Mouse (Mus musculus): ENCODE data around the gene Fahd1. TPM values are rescaled to one million over a fixed set of nuclear protein-coding genes. Genes with fewer than 3 reads are reported as not detected.

Fahd1 gene
- total RNA-seq, 2 experiments from 2014 or later, result 26.4 to 29.0 TPM

GRCm38 (mm10) chr17:24885356-24886133, 35.4 kb upstream of the Fahd1 start:
- DNase-seq (ENCODE audit: low spot score in 2 of 2), result no peak

- no peak for DNase-seq (ENCODE audit: low spot score in 2 of 2)
These were observed 34.2 kb upstream of the Fahd1 start for GRCm38 (mm10) chr17:24884391-24884790.

- DNase-seq (ENCODE audit: low spot score in 2 of 2), result no peak
These were observed 31.7 kb upstream of the Fahd1 start for GRCm38 (mm10) chr17:24881738-24882440.

GRCm38 (mm10) chr17:24878531-24878930, 28.4 kb upstream of the Fahd1 start:
- DNase-seq (ENCODE audit: low spot score in 2 of 2), result no peak

GRCm38 (mm10) chr17:24878117-24878397, 27.9 kb upstream of the Fahd1 start:
- no peak for DNase-seq (ENCODE audit: low spot score in 2 of 2)

- no peak for DNase-seq (ENCODE audit: low spot score in 2 of 2)
These were observed 27.4 kb upstream of the Fahd1 start for GRCm38 (mm10) chr17:24877336-24878116.

GRCm38 (mm10) chr17:24874989-24875388, 24.8 kb upstream of the Fahd1 start:
- DNase-seq (ENCODE audit: low spot score in 2 of 2), result no peak

GRCm38 (mm10) chr17:24874405-24874745, 24.2 kb upstream of the Fahd1 start:
- no peak for DNase-seq (ENCODE audit: low spot score in 2 of 2)

- DNase-seq (ENCODE audit: low spot score in 2 of 2), result no peak
These were observed 23.7 kb upstream of the Fahd1 start for GRCm38 (mm10) chr17:24873695-24874404.

- DNase-seq (ENCODE audit: low spot score in 2 of 2), result no peak
These were observed 17.8 kb upstream of the Fahd1 start for GRCm38 (mm10) chr17:24867914-24868313.

- no peak for DNase-seq (ENCODE audit: low spot score in 2 of 2)
These were observed 15.6 kb upstream of the Fahd1 start, which contains the start of gene Igfals for GRCm38 (mm10) chr17:24865776-24866175. Igfals (plus strand) TSS chr17:24865997.

GRCm38 (mm10) chr17:24861785-24862184, 11.6 kb upstream of the Fahd1 start:
- DNase-seq (ENCODE audit: low spot score in 2 of 2), result no peak

GRCm38 (mm10) chr17:24860076-24860475, 9.9 kb upstream of the Fahd1 start:
- no peak for DNase-seq (ENCODE audit: low spot score in 2 of 2)

GRCm38 (mm10) chr17:24858967-24859366, 8.8 kb upstream of the Fahd1 start:
- no peak for DNase-seq (ENCODE audit: low spot score in 2 of 2)

- no peak for DNase-seq (ENCODE audit: low spot score in 2 of 2)
These were observed 7.8 kb upstream of the Fahd1 start for GRCm38 (mm10) chr17:24857831-24858470.

GRCm38 (mm10) chr17:24856589-24856988, 6.4 kb upstream of the Fahd1 start:
- no peak for DNase-seq (ENCODE audit: low spot score in 2 of 2)

GRCm38 (mm10) chr17:24855838-24856464, 5.8 kb upstream of the Fahd1 start:
- no peak for DNase-seq (ENCODE audit: low spot score in 2 of 2)

- DNase-seq (ENCODE audit: low spot score in 2 of 2), result no peak
These were observed 1.4 kb upstream of the Fahd1 start for GRCm38 (mm10) chr17:24851381-24852125.

- DNase-seq (ENCODE audit: low spot score in 2 of 2), result no peak
These were observed 586 bp upstream of the Fahd1 start for GRCm38 (mm10) chr17:24850773-24851127.

- DNase-seq (ENCODE audit: low spot score in 2 of 2), result no peak
These were observed 465 bp downstream of the Fahd1 start for GRCm38 (mm10) chr17:24849733-24850064.
